Mouse (Mus musculus) megakaryocyte, embryonic 14.5 days (primary cell): ENCODE data around the gene Tbc1d2. TPM values are rescaled to one million over a fixed set of nuclear protein-coding genes. Genes with fewer than 3 reads are reported as not detected.

Experiments used
- H3K27me3 ChIP-seq: replicated peaks from 2 replicates; pipeline ENCODE3; 2012; ENCODE audit warnings: inconsistent platforms
- H3K36me3 ChIP-seq: replicated peaks from 2 replicates; pipeline ENCODE3; 2012; ENCODE audit warnings: low read length, inconsistent platforms, mixed read lengths
- H3K4me1 ChIP-seq: 2 replicates; pipeline ENCODE4 v1.6.1; 2012; ENCODE audit warnings: inconsistent platforms
- H3K4me3 ChIP-seq: replicated peaks from 2 replicates; pipeline ENCODE3; 2012; ENCODE audit warnings: moderate library complexity, mild to moderate bottlenecking, inconsistent platforms
- H3K9me3 ChIP-seq: 2 replicates; pipeline ENCODE4 v1.6.1; 2012; ENCODE audit warnings: inconsistent platforms
- FLI1 ChIP-seq: IDR thresholded peaks from 2 replicates; pipeline ENCODE4 v1.6.1; 2012; ENCODE audit warnings: low read length, inconsistent platforms, mixed read lengths
- GATA1 ChIP-seq: IDR thresholded peaks from 3 replicates; pipeline ENCODE4 v1.6.1; 2012; ENCODE audit warnings: mixed read lengths, low read length, inconsistent platforms, borderline replicate concordance
- polyA plus RNA-seq: library from polyadenylated mRNA; stranded (reverse); fragments of >175 nt; gene quantifications from 2 replicates; pipeline ENCODE4 v1.2.3, GENCODE M21; 2012; ENCODE audit warnings: low replicate concordance; ENCODE audit not compliant: insufficient read depth

The Tbc1d2 gene
- polyA plus RNA-seq, 1 experiment, result 4.5 TPM

DNA sequence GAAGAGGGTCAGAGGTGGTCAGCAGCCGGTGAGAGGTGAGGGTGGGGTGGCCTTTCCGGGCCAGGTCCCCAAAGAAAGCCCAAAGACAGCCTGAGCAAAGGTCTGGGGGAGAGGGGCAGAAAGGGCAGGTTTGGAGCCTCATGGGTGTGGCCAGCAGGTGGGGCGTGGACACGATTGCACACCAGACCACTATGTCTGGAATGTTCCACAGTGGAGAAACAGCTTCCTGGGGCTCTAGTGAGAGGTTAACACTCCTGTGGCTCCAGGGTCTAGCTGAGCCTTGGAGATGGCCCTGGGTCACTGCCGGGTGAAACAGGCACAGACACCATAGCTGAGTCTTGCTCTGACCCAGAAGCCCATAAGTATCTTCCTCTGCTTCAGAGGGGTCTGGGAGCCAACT is 27.0 kb downstream of the Tbc1d2 start:
- Histone ChIP-seq H3K27me3 (no peaks in the 10 kb centered on the region), H3K9me3 (no peaks in the 10 kb centered on the region), H3K4me3 (no peak overlapping the region), H3K4me1 (peaks cover 64% of the 10 kb centered on the region), H3K36me3 (peaks cover 95% of the 10 kb centered on the region)
- no peak for TF ChIP-seq FLI1
- no peak for TF ChIP-seq GATA1

DNA sequence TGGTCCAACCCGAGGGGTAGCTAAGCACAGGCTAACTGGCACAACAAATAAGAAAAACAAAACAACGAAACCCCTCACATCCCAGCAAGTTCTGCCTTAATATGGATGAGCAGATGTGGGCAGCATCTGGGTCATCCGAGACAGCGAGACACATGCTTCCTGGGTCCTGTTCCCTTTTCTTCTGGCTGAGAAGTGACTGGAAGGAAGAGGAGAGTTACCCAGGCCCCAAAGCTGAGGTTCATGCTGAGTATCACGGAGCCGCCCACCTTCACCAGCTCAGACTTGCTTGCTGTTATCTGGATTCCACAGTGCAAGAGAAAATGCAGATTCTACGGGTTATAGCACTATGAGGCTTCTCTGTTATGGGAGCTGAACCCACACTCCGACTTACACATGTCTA is 29.1 kb downstream of the Tbc1d2 start:
- Histone ChIP-seq H3K36me3 (peaks cover 95% of the 10 kb centered on the region), H3K4me3 (no peak overlapping the region), H3K9me3 (no peaks in the 10 kb centered on the region), H3K27me3 (no peaks in the 10 kb centered on the region), H3K4me1 (peaks cover 56% of the 10 kb centered on the region)
- no peak for TF ChIP-seq FLI1
- no peak for TF ChIP-seq GATA1

DNA sequence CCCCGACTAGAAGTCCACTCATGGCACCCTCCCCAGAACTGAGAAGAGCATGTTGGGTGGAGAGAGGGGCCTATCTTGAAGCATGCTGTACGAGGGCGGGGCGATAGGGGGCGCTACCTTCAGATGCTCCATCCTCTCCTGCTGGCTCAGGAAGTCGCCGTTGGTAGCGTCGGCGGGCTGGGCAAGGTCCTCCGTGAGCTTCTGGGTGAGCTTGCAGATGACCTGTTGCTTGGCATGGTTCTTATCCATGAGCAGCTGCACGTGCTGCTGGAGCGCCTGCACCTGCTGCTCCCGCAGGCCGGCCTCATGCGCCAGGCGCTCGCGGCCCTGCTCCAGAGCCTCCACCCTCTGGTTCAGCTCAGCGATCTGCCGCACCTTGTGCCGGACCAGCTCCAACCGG is 29.7 kb downstream of the Tbc1d2 start:
- TF ChIP-seq GATA1, result no peak
- no peak for TF ChIP-seq FLI1
- H3K27me3 ChIP-seq, result no peaks in the 10 kb centered on the region
- H3K4me1 ChIP-seq, result peaks cover 51% of the 10 kb centered on the region
- no peaks in the 10 kb centered on the region for H3K9me3 ChIP-seq
- peaks cover 95% of the 10 kb centered on the region for H3K36me3 ChIP-seq
- H3K4me3 ChIP-seq, result no peak overlapping the region

DNA sequence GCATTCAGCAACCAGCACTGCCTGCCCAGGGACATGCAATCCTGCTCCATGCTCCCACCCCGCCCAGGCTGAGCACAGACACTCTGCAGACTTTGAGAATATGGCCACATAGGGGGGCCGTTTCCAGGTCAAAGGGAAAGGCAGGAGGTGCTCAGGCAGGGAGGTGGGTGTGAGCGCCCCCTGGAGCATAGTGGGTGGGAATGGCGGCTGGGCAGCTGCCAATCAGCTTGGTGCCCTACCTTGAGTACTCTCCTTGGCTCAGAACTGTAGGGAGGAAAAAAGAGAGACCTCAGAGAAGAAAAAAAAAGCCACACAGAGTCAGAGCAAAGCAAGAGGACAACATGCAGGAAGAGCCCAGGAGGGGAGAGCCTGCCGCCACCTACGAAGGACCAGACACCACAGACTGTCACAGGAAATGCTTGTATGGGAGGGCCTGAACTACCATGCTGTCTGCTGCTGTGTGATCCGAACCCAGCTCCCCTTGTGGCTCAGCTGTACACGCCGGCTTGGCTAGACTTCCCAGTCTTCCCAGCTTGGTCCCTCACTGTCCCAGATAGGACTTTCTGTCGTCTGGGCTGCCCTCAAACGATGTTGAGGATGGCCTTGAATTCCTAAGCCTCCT is 31.7 kb downstream of the Tbc1d2 start:
- TF ChIP-seq FLI1 (no peak), GATA1 (no peak)
- no peak overlapping the region for H3K4me3 ChIP-seq
- peaks cover 96% of the 10 kb centered on the region for H3K36me3 ChIP-seq
- no peaks in the 10 kb centered on the region for H3K9me3 ChIP-seq
- H3K4me1 ChIP-seq, result peaks cover 67% of the 10 kb centered on the region
- no peaks in the 10 kb centered on the region for H3K27me3 ChIP-seq

DNA sequence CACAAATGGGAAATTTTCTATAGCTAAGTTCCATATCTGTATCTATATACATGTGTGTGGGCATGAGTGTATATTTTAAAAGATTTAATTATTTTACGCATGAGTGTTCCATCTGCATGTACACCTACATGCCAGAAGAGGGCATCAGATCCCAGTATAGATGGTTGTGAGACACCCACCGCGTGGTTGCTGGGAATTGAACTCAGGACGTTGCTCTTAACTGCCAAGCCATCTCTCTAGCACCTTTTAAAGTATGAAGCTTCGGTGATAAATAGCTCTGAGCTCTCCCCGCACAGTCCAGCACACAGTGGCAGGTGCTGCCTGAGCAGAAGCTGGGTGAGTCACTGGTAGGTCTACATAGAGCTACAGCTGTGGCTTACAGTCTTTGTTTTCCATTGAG is 32.6 kb downstream of the Tbc1d2 start:
- Histone ChIP-seq H3K9me3 (no peaks in the 10 kb centered on the region), H3K27me3 (no peaks in the 10 kb centered on the region), H3K4me1 (peaks cover 72% of the 10 kb centered on the region), H3K4me3 (no peak overlapping the region), H3K36me3 (peaks cover 96% of the 10 kb centered on the region)
- TF ChIP-seq FLI1, result no peak
- TF ChIP-seq GATA1, result no peak

DNA sequence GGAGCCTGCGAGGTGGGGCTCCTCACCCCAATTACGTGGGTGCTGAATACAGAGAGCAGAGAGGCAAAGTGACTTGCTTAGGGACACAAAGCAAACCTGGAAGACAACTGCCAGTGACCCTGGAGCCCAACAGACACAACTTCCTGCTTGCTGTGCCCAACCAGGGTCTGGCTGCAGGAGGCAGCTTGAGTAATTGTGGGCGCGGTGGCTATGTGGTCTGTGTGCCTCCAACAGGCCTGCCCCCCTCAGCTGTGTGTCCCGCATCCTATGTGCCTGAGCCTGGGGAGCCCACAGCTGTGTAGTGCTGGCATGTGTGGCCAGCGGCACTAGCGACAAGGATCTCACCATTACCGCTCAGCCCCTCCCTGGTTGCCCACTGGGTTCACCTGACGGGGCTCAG is 35.4 kb downstream of the Tbc1d2 start:
- H3K9me3 ChIP-seq, result no peaks in the 10 kb centered on the region
- H3K36me3 ChIP-seq, result peaks cover 91% of the 10 kb centered on the region
- H3K4me1 ChIP-seq, result peaks cover 60% of the 10 kb centered on the region
- peak overlapping the region; percentile 57 for H3K4me3 ChIP-seq
- TF ChIP-seq GATA1, result no peak
- TF ChIP-seq FLI1, result no peak
- no peaks in the 10 kb centered on the region for H3K27me3 ChIP-seq

DNA sequence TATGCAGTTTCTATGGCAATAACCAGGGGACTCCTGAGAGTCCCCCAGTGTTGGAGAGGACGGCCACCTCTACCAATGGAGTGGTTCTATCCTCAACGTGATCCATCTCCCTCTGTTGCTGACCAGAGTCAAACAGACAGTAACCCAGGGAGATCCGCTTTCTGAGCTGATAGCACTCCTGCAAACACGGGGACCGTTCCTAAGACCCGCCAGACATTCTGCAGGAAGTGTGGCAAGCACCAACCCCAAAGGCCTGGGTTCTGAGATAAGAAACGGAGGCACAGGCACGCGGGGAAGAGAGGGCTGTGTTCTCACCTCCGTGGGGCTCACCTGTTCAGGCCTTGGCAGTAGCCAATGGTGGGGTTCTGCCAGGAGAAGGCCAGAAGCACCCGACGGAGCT is 36.4 kb downstream of the Tbc1d2 start:
- H3K4me1 ChIP-seq, result peaks cover 58% of the 10 kb centered on the region
- H3K27me3 ChIP-seq, result no peaks in the 10 kb centered on the region
- H3K36me3 ChIP-seq, result peaks cover 91% of the 10 kb centered on the region
- H3K4me3 ChIP-seq, result no peak overlapping the region
- H3K9me3 ChIP-seq, result no peaks in the 10 kb centered on the region
- no peak for TF ChIP-seq FLI1

DNA sequence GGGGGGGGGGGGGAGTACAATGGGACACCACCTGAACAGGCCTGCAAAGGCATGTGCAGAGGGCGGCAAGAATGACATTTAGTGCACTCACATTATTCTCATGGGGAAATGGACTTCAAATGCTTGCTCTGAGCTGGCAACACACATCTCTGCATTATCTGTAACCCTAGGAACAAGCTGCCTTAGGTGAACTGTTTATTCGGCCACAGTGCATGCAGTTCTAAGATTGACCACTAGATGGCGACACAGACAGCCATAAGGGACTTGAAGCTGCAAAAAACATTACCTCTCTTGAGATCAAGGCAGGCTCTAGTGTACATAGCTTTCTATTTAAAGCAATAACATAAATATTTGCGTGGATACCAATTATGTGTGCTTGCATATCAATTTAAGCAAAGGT is 38.8 kb downstream of the Tbc1d2 start:
- TF ChIP-seq FLI1 (no peak), GATA1 (no peak)
- Histone ChIP-seq H3K27me3 (no peaks in the 10 kb centered on the region), H3K9me3 (no peaks in the 10 kb centered on the region), H3K4me3 (no peak overlapping the region), H3K4me1 (peaks cover 59% of the 10 kb centered on the region), H3K36me3 (peaks cover 92% of the 10 kb centered on the region)

DNA sequence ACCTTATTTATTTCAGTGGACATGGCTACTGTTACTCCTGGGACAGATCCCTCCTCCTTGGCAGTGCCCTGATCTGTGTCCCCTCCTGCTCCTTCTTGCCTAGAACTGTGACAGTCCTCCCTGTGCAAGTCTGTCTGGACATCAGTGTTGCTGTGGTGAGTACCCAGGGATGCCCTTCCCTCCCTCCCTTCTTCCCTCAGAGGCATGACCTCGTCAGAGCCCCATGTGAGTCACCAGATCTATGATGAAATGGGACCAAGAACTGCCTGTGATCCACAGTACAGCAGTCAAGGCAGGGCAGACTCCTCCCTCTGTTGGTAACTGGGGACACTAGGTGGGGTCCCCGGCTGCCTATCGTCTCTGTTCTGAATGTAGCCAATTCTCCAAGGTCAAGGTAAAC is 42.4 kb downstream of the Tbc1d2 start:
- Histone ChIP-seq H3K4me1 (peaks cover 42% of the 10 kb centered on the region), H3K36me3 (peaks cover 80% of the 10 kb centered on the region), H3K27me3 (no peaks in the 10 kb centered on the region), H3K4me3 (peak overlapping the region; percentile 59), H3K9me3 (no peaks in the 10 kb centered on the region)
- TF ChIP-seq GATA1, result no peak
- no peak for TF ChIP-seq FLI1

DNA sequence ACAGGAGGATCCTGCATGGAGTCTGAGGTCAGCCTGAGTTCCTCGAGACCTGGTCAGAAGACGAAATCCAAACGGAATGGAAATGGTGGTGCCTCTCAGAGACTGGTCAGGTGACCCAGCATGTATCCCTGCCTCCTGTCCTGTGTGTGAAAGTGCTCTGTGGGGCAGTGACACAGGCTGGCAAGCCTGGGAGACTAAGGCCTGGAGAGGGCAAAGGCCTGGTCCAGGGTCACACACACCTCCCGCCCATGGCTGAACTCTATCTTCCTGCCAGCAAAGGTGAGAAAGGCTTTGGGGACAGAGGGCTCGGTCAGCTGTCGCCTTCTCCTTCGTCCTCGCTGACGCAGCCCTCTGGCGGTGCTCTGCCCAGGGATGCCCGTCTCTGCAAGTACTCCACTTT is 44.6 kb downstream of the Tbc1d2 start:
- Histone ChIP-seq H3K36me3 (peaks cover 64% of the 10 kb centered on the region), H3K27me3 (peaks cover 12% of the 10 kb centered on the region), H3K9me3 (no peaks in the 10 kb centered on the region), H3K4me1 (peaks cover 54% of the 10 kb centered on the region), H3K4me3 (no peak overlapping the region)
- no peak for TF ChIP-seq FLI1
- TF ChIP-seq GATA1, result no peak

DNA sequence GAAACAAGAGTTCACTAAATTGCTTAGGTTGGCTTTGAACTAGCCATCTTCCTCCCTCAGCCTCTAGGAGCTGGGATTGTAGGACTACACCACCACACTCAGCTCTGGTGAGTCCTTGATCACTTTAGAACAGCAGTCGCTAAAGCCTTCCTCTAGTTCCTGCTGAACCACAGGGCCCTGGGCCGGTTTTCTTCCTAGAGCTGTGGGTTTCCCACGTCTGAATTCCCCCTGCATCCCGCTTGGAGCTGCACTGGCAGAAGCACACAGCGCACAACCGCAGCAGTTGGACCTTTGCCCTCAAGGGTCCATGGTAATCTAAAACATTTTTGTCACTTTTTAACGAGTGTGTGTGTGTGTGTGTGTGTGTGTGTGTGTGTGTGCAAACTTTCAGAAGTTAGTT is 47.3 kb downstream of the Tbc1d2 start:
- H3K27me3 ChIP-seq, result peaks cover 19% of the 10 kb centered on the region
- peak overlapping the region; percentile 42 for H3K4me3 ChIP-seq
- no peaks in the 10 kb centered on the region for H3K9me3 ChIP-seq
- peaks cover 61% of the 10 kb centered on the region for H3K4me1 ChIP-seq
- H3K36me3 ChIP-seq, result peaks cover 39% of the 10 kb centered on the region
- TF ChIP-seq GATA1 (no peak), FLI1 (no peak)
